12 mouse cellular contexts compared by ENCODE assay signal in genomic region chr2:29839460-29839859, GRCm38 (mm10). TPM values are rescaled to one million over a fixed set of nuclear protein-coding genes. Genes with fewer than 3 reads are reported as not detected.
DNase-seq lines count a peak whose midpoint lies in the region; ATAC-seq and TF ChIP-seq lines count a peak whose summit lies in the region.
"Had no signal": no experiment of that assay in that cellular context is flagged by ENCODE, and none has a peak within 500 bp of the region (broad histone marks: within the 10 kb centered on the region; RNA-seq: fewer than 3 reads in every experiment).

No protein-coding gene starts in this region.

- peaks cover 49% of the 10 kb centered on the region for H3K27me3 ChIP-seq in forebrain, embryonic 13.5 days
- peaks cover 11% of the 10 kb centered on the region for H3K27me3 ChIP-seq in forebrain, embryonic 16.5 days (replicated peaks; ENCODE audit: control insufficient read depth, insufficient read depth, low read length)
- H3K27me3 ChIP-seq in hindbrain, embryonic 16.5 days (replicated peaks; ENCODE audit: control insufficient read depth, insufficient read depth, low read length), result no peaks in the 10 kb centered on the region

- H3K9ac ChIP-seq in forebrain, embryonic 13.5 days, result peak overlapping the region; percentile 16; the same call in 1 of the 2 replicates
- no peak overlapping the region for H3K9ac ChIP-seq in forebrain, embryonic 16.5 days (replicated peaks; ENCODE audit: low read depth, low read length)
- 0 out of 2 replicates have a peak overlapping the region, but pooled peaks have one; percentile 17 for H3K9ac ChIP-seq in hindbrain, embryonic 16.5 days (ENCODE audit: low read depth, low read length)
- H3K9ac ChIP-seq: heart, embryonic 15.5 days had no signal

- 54% methylated on average over 3 of the region's 4 CpGs for WGBS in forebrain, embryonic 13.5 days
- WGBS in forebrain, embryonic 16.5 days, result 43% methylated on average over 4 of the region's 4 CpGs
- WGBS in hindbrain, embryonic 16.5 days, result 14% methylated on average over 4 of the region's 4 CpGs

- no peak overlapping the region for H3K4me3 ChIP-seq in forebrain, embryonic 13.5 days
- no peak overlapping the region for H3K4me3 ChIP-seq in forebrain, embryonic 16.5 days (replicated peaks; ENCODE audit: low read length)
- no peak overlapping the region for H3K4me3 ChIP-seq in hindbrain, embryonic 16.5 days (ENCODE audit: low read length)
- no peak overlapping the region for H3K4me3 ChIP-seq in gastrocnemius, adult 2 months
- H3K4me3 ChIP-seq: heart, embryonic 15.5 days had no signal

- no peak overlapping the region for H3K27ac ChIP-seq in forebrain, embryonic 13.5 days
- no peak overlapping the region for H3K27ac ChIP-seq in forebrain, embryonic 16.5 days (ENCODE audit: low read length)
- peak overlapping the region; percentile 21; the same call in 1 of the 2 replicates for H3K27ac ChIP-seq in hindbrain, embryonic 16.5 days (ENCODE audit: low read depth, low read length)
- H3K27ac ChIP-seq in gastrocnemius, adult 2 months, result no peak overlapping the region
- H3K27ac ChIP-seq: heart, embryonic 15.5 days had no signal

- intact Hi-C loops in gastrocnemius, adult 2 months (cut with DNase I), result no loop called here

- 0 out of 2 replicates have a peak overlapping the region, but pooled peaks have one; percentile 2 for H3K4me2 ChIP-seq in forebrain, embryonic 13.5 days
- no peak overlapping the region for H3K4me2 ChIP-seq in forebrain, embryonic 16.5 days (ENCODE audit: low read length)
- H3K4me2 ChIP-seq in hindbrain, embryonic 16.5 days (ENCODE audit: low read length), result no peak overlapping the region
- H3K4me2 ChIP-seq: heart, embryonic 15.5 days had no signal

- peak; percentile 74 for DNase-seq in embryo, embryonic 10 days (ENCODE audit: low spot score)
- peak; percentile 79 for DNase-seq in neural tube, embryonic 10.5 days (ENCODE audit: extremely low spot score, low spot score)
- DNase-seq in ovary, postnatal 10 days (ENCODE audit: low spot score), result no peak
- DNase-seq in gastrocnemius, adult 2 months, result no peak
- DNase-seq: cerebellum, adult 9-11 months; gastrocnemius, postnatal 10 days; kidney, adult 18-20 months had no signal

- TF ChIP-seq CTCF in gastrocnemius, adult 2 months (IDR thresholded peaks at IDR 0.05), result no peak

- no peaks in the 10 kb centered on the region for H3K9me3 ChIP-seq in forebrain, embryonic 13.5 days (replicated peaks)
- no peaks in the 10 kb centered on the region for H3K9me3 ChIP-seq in forebrain, embryonic 16.5 days (ENCODE audit: control insufficient read depth, low read length)
- no peaks in the 10 kb centered on the region for H3K9me3 ChIP-seq in hindbrain, embryonic 16.5 days (ENCODE audit: control insufficient read depth, low read length)
- H3K9me3 ChIP-seq: heart, embryonic 15.5 days had no signal

- ATAC-seq in forebrain, embryonic 13.5 days, result no peak
- no peak for ATAC-seq in forebrain, embryonic 16.5 days
- peak; percentile 29; the same call in 1 of the 2 replicates for ATAC-seq in hindbrain, embryonic 16.5 days
- ATAC-seq in megakaryocyte progenitor cell, adult 5-6 weeks (replicated peaks; ENCODE audit: poor library complexity), result no peak

- peaks cover 31% of the 10 kb centered on the region for H3K4me1 ChIP-seq in forebrain, embryonic 13.5 days
- H3K4me1 ChIP-seq in forebrain, embryonic 16.5 days (replicated peaks; ENCODE audit: control insufficient read depth, insufficient read depth, low read length), result peaks cover 3% of the 10 kb centered on the region; the same call in 1 of the 2 replicates
- peaks cover 19% of the 10 kb centered on the region for H3K4me1 ChIP-seq in hindbrain, embryonic 16.5 days (ENCODE audit: control insufficient read depth, insufficient read depth, low read depth, low read length)
- H3K4me1 ChIP-seq: heart, embryonic 15.5 days had no signal

- peaks cover 46% of the 10 kb centered on the region for H3K36me3 ChIP-seq in forebrain, embryonic 13.5 days (ENCODE audit: poor library complexity, severe bottlenecking)
- peaks cover 2% of the 10 kb centered on the region; the same call in 1 of the 2 replicates for H3K36me3 ChIP-seq in forebrain, embryonic 16.5 days (ENCODE audit: control insufficient read depth, insufficient read depth)
- no peaks in the 10 kb centered on the region for H3K36me3 ChIP-seq in hindbrain, embryonic 16.5 days (ENCODE audit: control insufficient read depth, insufficient read depth, low read length)

RNA-seq across cellular contexts. Expression of gene Urm1, which starts 19.6 kb away (rescaled TPM):
- 18.7 and 20.1 TPM in 2 replicates for polyA plus RNA-seq in forebrain, embryonic 13.5 days (2015; fragmentation: Nextera tagmentation; extraction: Ambion mirVana)
- 18.9 and 20.2 TPM in 2 replicates for polyA plus RNA-seq in forebrain, embryonic 16.5 days (2015; fragmentation: Nextera tagmentation; extraction: Ambion mirVana)
- polyA plus RNA-seq in hindbrain, embryonic 16.5 days (2015; fragmentation: Nextera tagmentation; extraction: Ambion mirVana), result 27.4 and 31.4 TPM in 2 replicates
- 12.7 and 13.7 TPM in 2 replicates for total RNA-seq in megakaryocyte progenitor cell, adult 5-6 weeks (2015)
- total RNA-seq in megakaryocyte progenitor cell, adult 5-6 weeks (2017), result 15.8 and 20.5 TPM in 2 replicates
- 10 to 100 TPM; 29.6 to 31.3 TPM for total RNA-seq in gastrocnemius, adult 2 months (2021)

RNA-seq across cellular contexts. Expression of gene Cercam, which starts 29.5 kb away (rescaled TPM):
- 5.8 and 7.7 TPM in 2 replicates for polyA plus RNA-seq in forebrain, embryonic 13.5 days (2015; fragmentation: Nextera tagmentation; extraction: Ambion mirVana)
- 7.3 and 8.4 TPM in 2 replicates for polyA plus RNA-seq in forebrain, embryonic 16.5 days (2015; fragmentation: Nextera tagmentation; extraction: Ambion mirVana)
- polyA plus RNA-seq in hindbrain, embryonic 16.5 days (2015; fragmentation: Nextera tagmentation; extraction: Ambion mirVana), result 22.6 and 25.8 TPM in 2 replicates
- 13.0 and 13.9 TPM in 2 replicates for total RNA-seq in megakaryocyte progenitor cell, adult 5-6 weeks (2015)
- total RNA-seq in megakaryocyte progenitor cell, adult 5-6 weeks (2017), result 7.7 and 10.8 TPM in 2 replicates
- total RNA-seq in gastrocnemius, adult 2 months (2021), result 1 to 10 TPM; 2.2 to 4.6 TPM

RNA-seq across cellular contexts. Expression of gene Slc27a4, which starts 37.0 kb away (rescaled TPM):
- 18.6 and 20.3 TPM in 2 replicates for polyA plus RNA-seq in forebrain, embryonic 13.5 days (2015; fragmentation: Nextera tagmentation; extraction: Ambion mirVana)
- 28.3 and 33.7 TPM in 2 replicates for polyA plus RNA-seq in forebrain, embryonic 16.5 days (2015; fragmentation: Nextera tagmentation; extraction: Ambion mirVana)
- 45.9 and 47.9 TPM in 2 replicates for polyA plus RNA-seq in hindbrain, embryonic 16.5 days (2015; fragmentation: Nextera tagmentation; extraction: Ambion mirVana)
- total RNA-seq in megakaryocyte progenitor cell, adult 5-6 weeks (2015), result 4.2 and 5.5 TPM in 2 replicates
- 6.8 and 7.2 TPM in 2 replicates for total RNA-seq in megakaryocyte progenitor cell, adult 5-6 weeks (2017)
- 1 to 10 TPM; 6.5 to 9.4 TPM for total RNA-seq in gastrocnemius, adult 2 months (2021)

RNA-seq across cellular contexts. Expression of gene Odf2, which starts 49.6 kb away (rescaled TPM):
- 77.4 and 91.8 TPM in 2 replicates for polyA plus RNA-seq in forebrain, embryonic 13.5 days (2015; fragmentation: Nextera tagmentation; extraction: Ambion mirVana)
- 61.4 and 73.7 TPM in 2 replicates for polyA plus RNA-seq in forebrain, embryonic 16.5 days (2015; fragmentation: Nextera tagmentation; extraction: Ambion mirVana)
- 61.0 and 61.2 TPM in 2 replicates for polyA plus RNA-seq in hindbrain, embryonic 16.5 days (2015; fragmentation: Nextera tagmentation; extraction: Ambion mirVana)
- total RNA-seq in megakaryocyte progenitor cell, adult 5-6 weeks (2015), result 34.4 and 47.6 TPM in 2 replicates
- total RNA-seq in megakaryocyte progenitor cell, adult 5-6 weeks (2017), result 81.5 and 107 TPM in 2 replicates
- 10 to 100 TPM; 11.9 to 12.7 TPM for total RNA-seq in gastrocnemius, adult 2 months (2021)

RNA-seq across cellular contexts. Expression of gene Trub2, which starts 51.2 kb away (rescaled TPM):
- 43.4 and 49.7 TPM in 2 replicates for polyA plus RNA-seq in forebrain, embryonic 13.5 days (2015; fragmentation: Nextera tagmentation; extraction: Ambion mirVana)
- polyA plus RNA-seq in forebrain, embryonic 16.5 days (2015; fragmentation: Nextera tagmentation; extraction: Ambion mirVana), result 36.6 and 42.4 TPM in 2 replicates
- 32.5 and 34.2 TPM in 2 replicates for polyA plus RNA-seq in hindbrain, embryonic 16.5 days (2015; fragmentation: Nextera tagmentation; extraction: Ambion mirVana)
- total RNA-seq in megakaryocyte progenitor cell, adult 5-6 weeks (2015), result 17.4 and 22.9 TPM in 2 replicates
- total RNA-seq in megakaryocyte progenitor cell, adult 5-6 weeks (2017), result 46.2 and 57.1 TPM in 2 replicates
- total RNA-seq in gastrocnemius, adult 2 months (2021), result 10 to 100 TPM; 28.2 to 29.1 TPM

Comparison
In these comparisons a context has a peak if more than half of its experiments do, and no peak if none do; other contexts are left out.
1. DNase-seq: peak in embryo, embryonic 10 days (single experiment) and neural tube, embryonic 10.5 days (single experiment); none in ovary, postnatal 10 days (single experiment) and gastrocnemius, adult 2 months (single experiment).